Mouse (Mus musculus): ENCODE results near the gene Cenpm. TPM values are rescaled to one million over a fixed set of nuclear protein-coding genes. Genes with fewer than 3 reads are reported as not detected.

Cenpm gene
- polyA plus RNA-seq, 1 experiment from 2014 or later = 23.2 TPM

DNA sequence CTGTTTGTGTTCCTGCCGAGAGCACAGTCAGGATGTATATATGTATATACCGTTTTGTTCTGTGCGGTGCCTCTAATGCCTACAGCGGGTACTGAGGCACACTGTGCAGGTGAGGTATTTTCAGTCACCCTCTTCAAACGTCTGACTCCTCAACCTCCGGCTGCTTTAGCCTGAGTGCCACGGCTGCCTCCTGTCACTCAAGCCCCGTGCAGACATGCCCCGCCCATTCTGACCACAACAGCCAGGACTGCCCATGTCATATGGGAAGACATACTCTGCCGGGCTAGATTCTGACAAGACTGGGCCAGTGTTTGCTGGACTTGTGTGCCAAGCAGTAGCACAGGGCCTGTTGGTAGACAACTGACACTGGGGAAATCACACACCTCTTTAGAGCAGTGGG, 8.9 kb downstream of the Cenpm start:
- DNase-seq (no peak), ATAC-seq (ENCODE audit: low FRiP score, low TSS enrichment) (no peak)
- 75% methylated on average over 10 of the region's 10 CpGs for WGBS

GRCm38 (mm10) chr15:82232651-82233050, 11.9 kb downstream of the Cenpm start:
- H3K4me2 ChIP-seq (ENCODE audit: low read length) = no peak overlapping the region
- no peak overlapping the region for H3K9ac ChIP-seq (replicated peaks; ENCODE audit: low read length)
- 68% methylated on average over 4 of the region's 4 CpGs for WGBS
- H3K4me1 ChIP-seq (ENCODE audit: control insufficient read depth, insufficient read depth, low read length) = no peaks in the 10 kb centered on the region
- H3K9me3 ChIP-seq (ENCODE audit: control insufficient read depth, low read length) = no peaks in the 10 kb centered on the region
- no peak for DNase-seq
- no peaks in the 10 kb centered on the region for H3K27me3 ChIP-seq (ENCODE audit: control insufficient read depth, insufficient read depth, low read length)
- no peak overlapping the region for H3K4me3 ChIP-seq (replicated peaks; ENCODE audit: low read depth, low read length)
- no peak overlapping the region for H3K27ac ChIP-seq (replicated peaks; ENCODE audit: low read depth, low read length)
- ATAC-seq (ENCODE audit: low FRiP score, low TSS enrichment) = no peak
- no peaks in the 10 kb centered on the region for H3K36me3 ChIP-seq (ENCODE audit: control insufficient read depth, insufficient read depth, low read length)

More for the DNA sequence above, 8.9 kb downstream of the Cenpm start:
- H3K4me1 ChIP-seq (ENCODE audit: control insufficient read depth, insufficient read depth, low read length) = no peaks in the 10 kb centered on the region
- H3K27ac ChIP-seq (replicated peaks; ENCODE audit: low read depth, low read length) = no peak overlapping the region
- H3K36me3 ChIP-seq (ENCODE audit: control insufficient read depth, insufficient read depth, low read length) = no peaks in the 10 kb centered on the region
- H3K27me3 ChIP-seq (ENCODE audit: control insufficient read depth, insufficient read depth, low read length) = no peaks in the 10 kb centered on the region
- no peak overlapping the region for H3K4me2 ChIP-seq (ENCODE audit: low read length)
- H3K4me3 ChIP-seq (replicated peaks; ENCODE audit: low read depth, low read length) = no peak overlapping the region
- H3K9ac ChIP-seq (replicated peaks; ENCODE audit: low read length) = no peak overlapping the region
- H3K9me3 ChIP-seq (ENCODE audit: control insufficient read depth, low read length) = no peaks in the 10 kb centered on the region

DNA sequence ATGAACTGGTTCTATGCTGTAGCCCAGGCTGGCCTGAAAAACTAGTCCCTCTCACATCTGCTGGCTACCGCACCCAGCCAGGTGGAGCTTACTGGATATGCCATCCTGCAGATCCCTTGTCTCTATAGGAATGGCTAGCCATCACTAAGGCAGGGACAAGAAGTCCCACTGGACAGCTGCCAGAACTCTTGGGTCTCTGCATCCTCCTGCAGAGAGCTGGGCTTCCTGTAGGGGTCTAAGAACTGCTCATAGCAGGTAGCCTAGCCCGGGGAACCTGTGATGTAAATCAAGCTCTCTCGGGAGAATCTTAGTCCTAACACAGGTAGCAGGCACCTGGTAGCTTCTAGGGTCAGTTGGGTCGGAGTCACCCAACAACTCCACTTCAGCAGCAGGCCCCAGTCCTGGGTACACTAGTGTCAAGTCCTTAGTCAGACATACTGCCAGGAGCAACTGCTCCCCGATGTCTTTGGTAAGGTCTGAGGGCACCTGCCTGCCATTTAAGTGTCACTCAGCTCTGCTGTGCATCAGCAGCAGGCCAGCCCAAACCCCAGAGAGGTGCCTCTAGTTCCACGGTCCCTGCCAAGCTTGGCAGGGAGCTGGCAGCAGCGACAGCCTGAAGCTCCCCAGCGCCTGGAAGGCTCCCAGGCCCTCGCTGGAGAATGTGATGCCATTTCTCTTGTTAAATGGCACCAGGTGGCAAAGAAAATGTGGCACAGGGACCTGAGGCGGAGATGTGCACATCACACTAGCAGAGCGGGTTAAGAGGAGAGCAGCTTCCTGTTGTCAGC, 12.8 kb downstream of the Cenpm start:
- H3K4me2 ChIP-seq (ENCODE audit: low read length) = no peak overlapping the region
- no peaks in the 10 kb centered on the region for H3K9me3 ChIP-seq (ENCODE audit: control insufficient read depth, low read length)
- H3K27me3 ChIP-seq (ENCODE audit: control insufficient read depth, insufficient read depth, low read length) = no peaks in the 10 kb centered on the region
- no peak overlapping the region for H3K27ac ChIP-seq (replicated peaks; ENCODE audit: low read depth, low read length)
- WGBS = 63% methylated on average over 11 of the region's 11 CpGs
- ATAC-seq (ENCODE audit: low FRiP score, low TSS enrichment) (no peak), DNase-seq (no peak)
- H3K4me3 ChIP-seq (replicated peaks; ENCODE audit: low read depth, low read length) = no peak overlapping the region
- H3K36me3 ChIP-seq (ENCODE audit: control insufficient read depth, insufficient read depth, low read length) = no peaks in the 10 kb centered on the region
- H3K9ac ChIP-seq (replicated peaks; ENCODE audit: low read length) = no peak overlapping the region
- no peaks in the 10 kb centered on the region for H3K4me1 ChIP-seq (ENCODE audit: control insufficient read depth, insufficient read depth, low read length)

- Histone ChIP-seq H3K4me1 (ENCODE audit: control insufficient read depth, insufficient read depth, low read length) (no peaks in the 10 kb centered on the region), H3K9ac (replicated peaks; ENCODE audit: low read length) (no peak overlapping the region), H3K4me3 (replicated peaks; ENCODE audit: low read depth, low read length) (no peak overlapping the region), H3K9me3 (ENCODE audit: control insufficient read depth, low read length) (no peaks in the 10 kb centered on the region), H3K36me3 (ENCODE audit: control insufficient read depth, insufficient read depth, low read length) (no peaks in the 10 kb centered on the region), H3K27me3 (ENCODE audit: control insufficient read depth, insufficient read depth, low read length) (no peaks in the 10 kb centered on the region), H3K4me2 (ENCODE audit: low read length) (no peak overlapping the region), H3K27ac (replicated peaks; ENCODE audit: low read depth, low read length) (no peak overlapping the region)
- no peak for DNase-seq
- ATAC-seq (ENCODE audit: low FRiP score, low TSS enrichment) = no peak
- WGBS = 81% methylated on average over 4 of the region's 4 CpGs
Observed at GRCm38 (mm10) chr15:82231100-82231499, 13.4 kb downstream of the Cenpm start.

DNA sequence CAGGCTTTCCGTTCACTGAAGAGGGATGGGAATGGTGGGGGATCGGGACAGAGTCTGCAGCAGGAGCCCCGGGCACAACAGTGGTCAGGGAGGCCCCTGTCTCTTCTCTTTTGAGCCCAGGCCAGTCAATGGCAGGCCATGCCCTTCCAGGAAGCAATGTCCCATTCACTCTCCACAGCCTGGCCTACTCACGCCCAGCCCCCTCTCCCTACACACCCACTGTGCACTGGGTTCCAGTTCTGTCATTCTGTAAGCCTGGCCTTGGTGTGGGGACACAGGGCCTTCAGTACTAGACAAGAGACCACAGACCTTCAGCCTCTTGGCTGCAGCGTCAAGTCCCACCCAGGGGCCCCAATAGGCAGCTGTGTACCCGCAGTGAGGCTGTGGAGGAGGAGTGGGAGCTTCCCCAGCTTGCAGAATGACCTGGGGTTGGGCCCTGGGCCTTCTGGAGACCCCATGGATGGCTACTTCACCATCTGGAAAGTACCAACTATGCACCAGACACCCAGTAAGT, 14.4 kb downstream of the Cenpm start:
- Histone ChIP-seq H3K27me3 (ENCODE audit: control insufficient read depth, insufficient read depth, low read length) (no peaks in the 10 kb centered on the region), H3K27ac (replicated peaks; ENCODE audit: low read depth, low read length) (no peak overlapping the region), H3K9ac (replicated peaks; ENCODE audit: low read length) (no peak overlapping the region), H3K4me2 (ENCODE audit: low read length) (no peak overlapping the region), H3K9me3 (ENCODE audit: control insufficient read depth, low read length) (no peaks in the 10 kb centered on the region), H3K4me1 (ENCODE audit: control insufficient read depth, insufficient read depth, low read length) (no peaks in the 10 kb centered on the region), H3K36me3 (ENCODE audit: control insufficient read depth, insufficient read depth, low read length) (no peaks in the 10 kb centered on the region), H3K4me3 (replicated peaks; ENCODE audit: low read depth, low read length) (no peak overlapping the region)
- ATAC-seq (ENCODE audit: low FRiP score, low TSS enrichment) (no peak), DNase-seq (no peak)
- WGBS = 74% methylated on average over 6 of the region's 6 CpGs

- Histone ChIP-seq H3K36me3 (ENCODE audit: control insufficient read depth, insufficient read depth, low read length) (no peaks in the 10 kb centered on the region), H3K9me3 (ENCODE audit: control insufficient read depth, low read length) (no peaks in the 10 kb centered on the region), H3K4me2 (ENCODE audit: low read length) (no peak overlapping the region), H3K9ac (replicated peaks; ENCODE audit: low read length) (no peak overlapping the region; the same call in 1 of the 2 replicates), H3K4me3 (replicated peaks; ENCODE audit: low read depth, low read length) (no peak overlapping the region), H3K27ac (replicated peaks; ENCODE audit: low read depth, low read length) (no peak overlapping the region), H3K4me1 (ENCODE audit: control insufficient read depth, insufficient read depth, low read length) (no peaks in the 10 kb centered on the region), H3K27me3 (ENCODE audit: control insufficient read depth, insufficient read depth, low read length) (no peaks in the 10 kb centered on the region)
- DNase-seq (no peak), ATAC-seq (ENCODE audit: low FRiP score, low TSS enrichment) (no peak)
- WGBS = 40% methylated on average over 11 of the region's 11 CpGs
Observed at GRCm38 (mm10) chr15:82229542-82230045, 15.0 kb downstream of the Cenpm start.

DNA sequence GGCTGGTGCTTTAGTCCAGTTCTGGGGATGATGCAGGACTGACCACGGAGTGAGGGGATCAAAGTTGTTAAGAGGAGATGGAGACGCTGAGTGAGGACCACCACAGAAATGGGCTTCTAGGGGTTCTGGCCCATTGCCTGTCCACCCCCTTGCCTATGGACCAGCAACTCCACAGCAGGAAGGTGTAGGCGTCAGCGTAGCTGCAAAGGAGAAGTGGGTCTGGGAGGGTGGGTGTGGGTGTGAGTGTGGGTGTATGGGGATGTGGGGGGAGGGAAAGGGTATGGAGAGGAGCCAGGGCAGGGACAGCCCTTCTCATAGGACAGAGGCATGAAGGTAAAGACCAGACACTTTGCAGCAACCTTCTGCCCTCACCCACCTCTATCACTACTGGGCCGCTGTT, 18.8 kb downstream of the Cenpm start:
- Histone ChIP-seq H3K4me3 (replicated peaks; ENCODE audit: low read depth, low read length) (no peak overlapping the region), H3K9ac (replicated peaks; ENCODE audit: low read length) (no peak overlapping the region), H3K4me2 (ENCODE audit: low read length) (no peak overlapping the region), H3K27me3 (ENCODE audit: control insufficient read depth, insufficient read depth, low read length) (peaks cover 3% of the 10 kb centered on the region; the same call in 1 of the 2 replicates), H3K9me3 (ENCODE audit: control insufficient read depth, low read length) (no peaks in the 10 kb centered on the region), H3K27ac (replicated peaks; ENCODE audit: low read depth, low read length) (no peak overlapping the region), H3K36me3 (ENCODE audit: control insufficient read depth, insufficient read depth, low read length) (no peaks in the 10 kb centered on the region), H3K4me1 (ENCODE audit: control insufficient read depth, insufficient read depth, low read length) (peaks cover 10% of the 10 kb centered on the region; the same call in 1 of the 2 replicates)
- ATAC-seq (ENCODE audit: low FRiP score, low TSS enrichment) (no peak), DNase-seq (no peak)
- 92% methylated on average over 5 of the region's 5 CpGs for WGBS

GRCm38 (mm10) chr15:82224602-82225215, 19.8 kb downstream of the Cenpm start:
- Histone ChIP-seq H3K27ac (replicated peaks; ENCODE audit: low read depth, low read length) (no peak overlapping the region), H3K36me3 (ENCODE audit: control insufficient read depth, insufficient read depth, low read length) (no peaks in the 10 kb centered on the region), H3K4me2 (ENCODE audit: low read length) (peak overlapping the region; percentile 63), H3K27me3 (ENCODE audit: control insufficient read depth, insufficient read depth, low read length) (peaks cover 3% of the 10 kb centered on the region; the same call in 1 of the 2 replicates), H3K4me3 (replicated peaks; ENCODE audit: low read depth, low read length) (no peak overlapping the region), H3K9ac (replicated peaks; ENCODE audit: low read length) (no peak overlapping the region), H3K4me1 (ENCODE audit: control insufficient read depth, insufficient read depth, low read length) (peaks cover 10% of the 10 kb centered on the region; the same call in 1 of the 2 replicates), H3K9me3 (ENCODE audit: control insufficient read depth, low read length) (no peaks in the 10 kb centered on the region)
- 36% methylated on average over 7 of the region's 7 CpGs for WGBS
- no peak for ATAC-seq (ENCODE audit: low FRiP score, low TSS enrichment)
- no peak for DNase-seq

Measured in midbrain, embryonic 14.5 days (tissue).